Mouse (Mus musculus) gastrocnemius, postnatal 14 days (tissue): ENCODE measurements around the gene Tns1. TPM values are rescaled to one million over a fixed set of nuclear protein-coding genes. Genes with fewer than 3 reads are reported as not detected.

ENCODE experiments used
- DNase-seq: peaks from one replicate; pipeline ENCODE4 v3.0.0; 2021; ENCODE audit warnings: mixed read lengths
- intact Hi-C: fragments of 180-260 bp; cut with DNase I; formaldehyde crosslinking; loops from one replicate; pipeline ENCODE4 v1.15.1; 2025; ENCODE audit warnings: low total_unique reads
- total RNA-seq, 2 experiments: library from RNA; stranded (reverse); gene quantifications; 2 replicates each; pipeline ENCODE4 v1.2.3; 2021

Tns1 gene
- total RNA-seq, 2 experiments from 2014 or later, result 176 to 217 TPM

DNA sequence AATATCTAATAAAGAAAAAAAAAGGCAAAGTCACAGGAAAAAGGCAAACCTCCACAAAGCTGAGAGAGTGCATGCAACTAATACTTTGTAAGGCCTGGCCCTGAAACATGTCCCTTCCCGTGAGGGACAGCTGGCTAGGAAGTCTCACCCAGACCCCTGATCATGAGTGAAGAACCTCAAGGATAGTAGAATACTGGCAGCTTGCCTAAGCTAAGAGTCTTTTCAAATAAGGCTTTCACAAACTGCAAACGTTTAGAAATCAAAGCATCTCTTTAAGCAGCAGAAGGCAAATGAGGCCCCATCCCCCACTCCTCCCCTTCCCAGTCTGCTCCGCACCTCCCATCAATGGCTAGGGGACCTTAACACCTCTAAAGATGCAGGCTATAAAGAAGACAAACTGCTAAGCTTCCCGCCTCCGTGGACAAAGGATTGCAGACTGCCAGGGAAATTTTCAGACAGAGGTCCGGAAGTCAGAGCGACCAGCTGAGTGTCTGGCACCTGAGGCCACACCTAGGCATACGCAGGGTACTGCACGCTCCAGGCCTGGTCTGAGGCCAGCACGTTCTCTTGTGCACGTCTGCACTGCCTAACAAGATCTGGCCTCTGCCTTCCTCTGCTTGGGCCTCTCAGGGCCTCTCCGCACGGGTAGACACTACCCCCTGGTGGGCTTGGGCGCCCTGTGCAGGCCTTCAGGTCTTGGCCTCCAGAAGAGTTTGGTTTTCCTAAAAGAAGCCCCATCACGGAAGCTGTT, 261.8 kb downstream of the Tns1 start:
- intact Hi-C loops, result no loop called here
- DNase-seq, result peak; percentile 75

DNA sequence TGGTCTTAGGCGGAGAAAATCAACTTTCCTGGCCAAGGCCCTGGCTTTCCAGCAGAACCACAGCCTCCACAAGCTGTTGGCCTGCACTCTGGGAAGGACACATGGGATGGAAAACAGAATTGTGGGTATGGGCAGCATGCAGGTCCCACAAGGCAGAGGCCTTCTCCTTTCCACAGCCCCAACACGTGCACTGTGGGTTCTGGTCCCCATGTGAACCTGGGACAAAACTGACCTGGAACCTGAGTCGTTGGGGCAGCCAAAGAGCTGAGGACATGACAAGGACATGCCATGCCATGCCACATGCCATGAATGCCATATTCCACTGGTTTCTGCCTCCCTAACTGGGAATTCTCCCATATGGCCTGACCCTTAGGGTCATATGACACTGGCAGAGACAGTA, 263.8 kb downstream of the Tns1 start:
- DNase-seq, result no peak
- intact Hi-C loops, result no loop called here

Other genes starting within 250 kb of the Tns1 start
- gene Rufy4, start 1.1 kb upstream of the Tns1 start, total RNA-seq, result under 1 TPM in 1 of 2 experiments, not detected in 1; 0.09 TPM
- gene Cxcr2, start 29.5 kb upstream of the Tns1 start, total RNA-seq, result not detected
- not detected for gene Cxcr1, start 70.2 kb upstream of the Tns1 start, total RNA-seq
- gene Arpc2, start 111.6 kb upstream of the Tns1 start, total RNA-seq, result 10 to 100 TPM; 75.2 to 85.6 TPM
- gene Gpbar1, start 154.1 kb upstream of the Tns1 start, total RNA-seq, result not detected
- gene Aamp, start 160.3 kb upstream of the Tns1 start, total RNA-seq, result 10 to 100 TPM; 76.7 to 77.5 TPM
- 10 to 100 TPM; 59.8 to 72.1 TPM for gene Pnkd, start 160.5 kb upstream of the Tns1 start, total RNA-seq
- gene Tmbim1, start 181.2 kb upstream of the Tns1 start, total RNA-seq, result 10 to 100 TPM; 32.4 to 39.8 TPM
- gene Catip, start 237.7 kb upstream of the Tns1 start, total RNA-seq, result under 1 TPM; 0.10 to 0.20 TPM